Mouse (Mus musculus) erythroblast, embryonic 14.5 days (primary cell): ENCODE measurements around the gene Prkn.

Source experiments
- GATA1 ChIP-seq: IDR thresholded peaks from 2 replicates; pipeline ENCODE4 v1.6.1; 2012; ENCODE audit warnings: low read length, inconsistent platforms, mixed read lengths
- TAL1 ChIP-seq: IDR thresholded peaks from 3 replicates; pipeline ENCODE4 v1.6.1; 2012; ENCODE audit warnings: low read length, inconsistent platforms, mixed read lengths

DNA sequence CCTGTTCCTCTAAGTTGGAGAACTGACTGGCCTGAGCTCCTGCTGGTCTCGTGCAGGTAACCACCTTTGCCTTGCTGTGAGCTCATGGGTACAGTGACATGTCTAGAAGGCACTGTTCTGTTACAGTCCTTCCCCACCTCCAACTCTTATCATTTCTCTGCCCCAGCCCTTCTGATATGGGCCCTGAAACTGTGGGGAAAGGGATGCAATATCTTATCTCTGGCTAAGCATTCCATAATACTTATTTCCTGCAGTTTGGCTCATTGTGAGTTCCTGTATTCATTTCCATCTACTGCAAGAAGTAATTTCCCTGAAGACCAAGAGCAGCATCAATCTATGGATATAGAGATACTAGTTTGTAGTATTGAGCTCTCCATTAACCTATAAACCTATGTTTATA lies 506.1 kb downstream of the Prkn start:
- no peak for TF ChIP-seq TAL1
- TF ChIP-seq GATA1, result no peak
